Mouse (Mus musculus) E14TG2a.4 (cell line): ENCODE measurements around the gene Brpf3.

Experiments
- CTCF ChIP-seq: conservative IDR thresholded peaks from 2 replicates; pipeline ENCODE4 v1.5.1; 2014; ENCODE audit warnings: low read length
- NANOG ChIP-seq: IDR thresholded peaks from 2 replicates; pipeline ENCODE4 v1.6.1; 2014; ENCODE audit warnings: borderline replicate concordance, low read length, mixed read lengths
- POU5F1 ChIP-seq: IDR thresholded peaks from 2 replicates; pipeline ENCODE4 v1.6.1; 2014; ENCODE audit warnings: low read length, borderline replicate concordance

DNA sequence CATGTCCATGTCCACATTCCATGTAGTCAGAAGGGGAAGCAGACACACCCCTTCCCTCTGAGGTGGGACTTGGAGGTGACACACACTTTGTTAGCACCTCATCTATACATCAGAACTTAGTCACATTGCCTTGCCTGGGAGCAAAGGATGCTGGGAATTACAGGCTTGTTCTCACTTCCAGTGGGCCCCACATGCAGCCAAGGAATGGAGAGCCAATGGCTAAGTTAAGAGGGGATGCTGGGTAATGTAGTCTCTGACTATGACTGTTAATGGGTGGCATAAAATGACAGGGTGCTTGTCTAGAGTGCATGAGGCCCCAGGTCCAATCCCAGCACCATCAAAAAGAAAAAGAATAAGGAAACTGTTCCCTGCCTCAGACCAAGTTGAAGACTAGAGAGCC, 66.0 kb downstream of the Brpf3 start:
- TF ChIP-seq CTCF, result no peak
- TF ChIP-seq POU5F1, result no peak
- TF ChIP-seq NANOG, result no peak
